21 mouse cellular contexts compared by ENCODE assay signal in genomic region chr3:152756896-152757295, GRCm38 (mm10). TPM values are rescaled to one million over a fixed set of nuclear protein-coding genes. Genes with fewer than 3 reads are reported as not detected.
DNase-seq lines count a peak whose midpoint lies in the region; ATAC-seq and TF ChIP-seq lines count a peak whose summit lies in the region.
"Had no signal": no experiment of that assay in that cellular context is flagged by ENCODE, and none has a peak within 500 bp of the region (broad histone marks: within the 10 kb centered on the region; RNA-seq: fewer than 3 reads in every experiment).

No protein-coding gene starts in this region.

- H3K27me3 ChIP-seq in hindbrain, embryonic 10.5 days (ENCODE audit: insufficient read depth, poor library complexity, severe bottlenecking), result no peaks in the 10 kb centered on the region
- H3K27me3 ChIP-seq in hindbrain, postnatal 0 days (ENCODE audit: insufficient read depth, low read length), result no peaks in the 10 kb centered on the region
- H3K27me3 ChIP-seq in midbrain, postnatal 0 days (ENCODE audit: insufficient read depth, low read length), result no peaks in the 10 kb centered on the region
- no peaks in the 10 kb centered on the region for H3K27me3 ChIP-seq in midbrain, embryonic 16.5 days (ENCODE audit: control insufficient read depth, insufficient read depth, low read depth, low read length)
- no peaks in the 10 kb centered on the region for H3K27me3 ChIP-seq in forebrain, postnatal 0 days (ENCODE audit: insufficient read depth, low read length)
- H3K27me3 ChIP-seq in liver, embryonic 15.5 days, result no peaks in the 10 kb centered on the region
- H3K27me3 ChIP-seq: embryonic facial prominence, embryonic 15.5 days; intestine, embryonic 15.5 days; midbrain, embryonic 12.5 days; neural tube, embryonic 12.5 days had no signal

- H3K9me3 ChIP-seq in hindbrain, embryonic 10.5 days, result 0 out of 2 replicates have a peak, but pooled peaks cover 6% of the 10 kb centered on the region
- H3K9me3 ChIP-seq in hindbrain, postnatal 0 days (ENCODE audit: low read length), result no peaks in the 10 kb centered on the region
- H3K9me3 ChIP-seq in midbrain, postnatal 0 days (ENCODE audit: low read length), result no peaks in the 10 kb centered on the region
- no peaks in the 10 kb centered on the region for H3K9me3 ChIP-seq in midbrain, embryonic 16.5 days (replicated peaks; ENCODE audit: control insufficient read depth, low read length, poor library complexity, severe bottlenecking)
- no peaks in the 10 kb centered on the region for H3K9me3 ChIP-seq in forebrain, postnatal 0 days (ENCODE audit: low read length)
- no peaks in the 10 kb centered on the region for H3K9me3 ChIP-seq in liver, embryonic 15.5 days (replicated peaks)
- H3K9me3 ChIP-seq: embryonic facial prominence, embryonic 15.5 days; G1E; intestine, embryonic 15.5 days; midbrain, embryonic 12.5 days had no signal

- no peak for DNase-seq in hindbrain, embryonic 10.5 days (ENCODE audit: low spot score)
- no peak for DNase-seq in hindbrain, postnatal 0 days (ENCODE audit: low spot score)
- peak; percentile 43 for DNase-seq in midbrain, postnatal 0 days (ENCODE audit: low spot score)
- peak; percentile 29 for DNase-seq in forebrain, postnatal 0 days
- no peak for DNase-seq in spleen, postnatal 10 days (ENCODE audit: low spot score in 2 of 2)
- no peak for DNase-seq in kidney, adult 9 months
- DNase-seq: cerebellum, adult 9-11 months; gastrocnemius, adult 2 months; layer of hippocampus, postnatal 36 days; lung, adult 18-20 months; lung, postnatal 4 days; right cerebral cortex, postnatal 25 days; thymus, postnatal 4 days had no signal

- WGBS in hindbrain, embryonic 10.5 days, result 51% methylated on average over 2 of the region's 2 CpGs
- 18% methylated on average over 2 of the region's 2 CpGs for WGBS in hindbrain, postnatal 0 days
- 41% methylated on average over 2 of the region's 2 CpGs for WGBS in midbrain, postnatal 0 days
- WGBS in midbrain, embryonic 16.5 days, result 38% methylated on average over 2 of the region's 2 CpGs
- 25% methylated on average over 2 of the region's 2 CpGs for WGBS in forebrain, postnatal 0 days
- 70% methylated on average over 2 of the region's 2 CpGs for WGBS in liver, embryonic 15.5 days (ENCODE audit: insufficient replicate concordance)

- TF ChIP-seq CTCF in hindbrain, postnatal 0 days (IDR thresholded peaks at IDR 0.05; ENCODE audit: low read depth), result no peak
- no peak for TF ChIP-seq CTCF in midbrain, postnatal 0 days (IDR thresholded peaks at IDR 0.05)
- no peak for TF ChIP-seq CTCF in forebrain, postnatal 0 days (IDR thresholded peaks at IDR 0.05; ENCODE audit: low read depth)

- no peak overlapping the region for H3K4me3 ChIP-seq in hindbrain, embryonic 10.5 days
- no peak overlapping the region for H3K4me3 ChIP-seq in hindbrain, postnatal 0 days (ENCODE audit: low read length)
- H3K4me3 ChIP-seq in midbrain, postnatal 0 days (ENCODE audit: low read depth, low read length), result no peak overlapping the region
- H3K4me3 ChIP-seq in midbrain, embryonic 16.5 days (ENCODE audit: low read depth, low read length), result no peak overlapping the region
- H3K4me3 ChIP-seq in forebrain, postnatal 0 days (ENCODE audit: low read depth, low read length), result no peak overlapping the region
- H3K4me3 ChIP-seq in liver, embryonic 15.5 days (replicated peaks), result no peak overlapping the region
- H3K4me3 ChIP-seq: embryonic facial prominence, embryonic 15.5 days; gastrocnemius, adult 2 months; intestine, embryonic 15.5 days; midbrain, embryonic 12.5 days; neural tube, embryonic 12.5 days had no signal

- no peak for ATAC-seq in hindbrain, postnatal 0 days
- ATAC-seq in midbrain, postnatal 0 days (ENCODE audit: low FRiP score), result no peak
- ATAC-seq in midbrain, embryonic 16.5 days, result no peak
- no peak for ATAC-seq in forebrain, postnatal 0 days
- ATAC-seq in liver, embryonic 15.5 days (ENCODE audit: insufficient read depth), result no peak

- peak overlapping the region; percentile 82 for H3K27ac ChIP-seq in hindbrain, embryonic 10.5 days
- no peak overlapping the region for H3K27ac ChIP-seq in hindbrain, postnatal 0 days
- H3K27ac ChIP-seq in midbrain, postnatal 0 days (ENCODE audit: low read depth, low read length), result no peak overlapping the region
- H3K27ac ChIP-seq in midbrain, embryonic 16.5 days (ENCODE audit: low read length), result no peak overlapping the region
- H3K27ac ChIP-seq in forebrain, postnatal 0 days (ENCODE audit: low read depth, low read length), result no peak overlapping the region
- peak overlapping the region; percentile 86 for H3K27ac ChIP-seq in liver, embryonic 15.5 days (replicated peaks)
- H3K27ac ChIP-seq: embryonic facial prominence, embryonic 15.5 days; gastrocnemius, adult 2 months; intestine, embryonic 15.5 days; neural tube, embryonic 12.5 days; stomach, postnatal 0 days had no signal

- H3K9ac ChIP-seq in hindbrain, postnatal 0 days (replicated peaks; ENCODE audit: low read length), result no peak overlapping the region
- no peak overlapping the region for H3K9ac ChIP-seq in midbrain, postnatal 0 days (replicated peaks; ENCODE audit: low read length, poor library complexity, severe bottlenecking)
- H3K9ac ChIP-seq in midbrain, embryonic 16.5 days (ENCODE audit: low read depth, low read length), result no peak overlapping the region
- no peak overlapping the region for H3K9ac ChIP-seq in forebrain, postnatal 0 days
- no peak overlapping the region for H3K9ac ChIP-seq in liver, embryonic 15.5 days
- H3K9ac ChIP-seq: embryonic facial prominence, embryonic 15.5 days; intestine, embryonic 15.5 days; neural tube, embryonic 12.5 days had no signal

- peaks cover 7% of the 10 kb centered on the region for H3K36me3 ChIP-seq in hindbrain, embryonic 10.5 days
- H3K36me3 ChIP-seq in hindbrain, postnatal 0 days (ENCODE audit: insufficient read depth, low read length), result no peaks in the 10 kb centered on the region
- no peaks in the 10 kb centered on the region for H3K36me3 ChIP-seq in midbrain, postnatal 0 days (ENCODE audit: insufficient read depth, low read length)
- H3K36me3 ChIP-seq in midbrain, embryonic 16.5 days (ENCODE audit: control insufficient read depth, insufficient read depth, low read length), result peaks cover 3% of the 10 kb centered on the region; the same call in 1 of the 2 replicates
- H3K36me3 ChIP-seq in forebrain, postnatal 0 days (ENCODE audit: insufficient read depth), result no peaks in the 10 kb centered on the region
- H3K36me3 ChIP-seq in liver, embryonic 15.5 days (replicated peaks), result peaks cover 3% of the 10 kb centered on the region; the same call in 1 of the 2 replicates
- H3K36me3 ChIP-seq: embryonic facial prominence, embryonic 15.5 days; intestine, embryonic 15.5 days had no signal

- H3K4me1 ChIP-seq in hindbrain, embryonic 10.5 days (replicated peaks), result peaks cover 38% of the 10 kb centered on the region
- H3K4me1 ChIP-seq in hindbrain, postnatal 0 days (ENCODE audit: insufficient read depth, low read length), result peaks cover 15% of the 10 kb centered on the region
- H3K4me1 ChIP-seq in midbrain, postnatal 0 days (ENCODE audit: insufficient read depth, low read length), result peaks cover 7% of the 10 kb centered on the region; the same call in 1 of the 2 replicates
- peaks cover 15% of the 10 kb centered on the region for H3K4me1 ChIP-seq in midbrain, embryonic 16.5 days (ENCODE audit: control insufficient read depth, insufficient read depth, low read length)
- H3K4me1 ChIP-seq in forebrain, postnatal 0 days (ENCODE audit: insufficient read depth), result no peaks in the 10 kb centered on the region
- peaks cover 86% of the 10 kb centered on the region for H3K4me1 ChIP-seq in liver, embryonic 15.5 days (replicated peaks)
- H3K4me1 ChIP-seq: intestine, embryonic 15.5 days had no signal

- no peak overlapping the region for H3K4me2 ChIP-seq in hindbrain, postnatal 0 days (ENCODE audit: low read depth, low read length)
- no peak overlapping the region for H3K4me2 ChIP-seq in midbrain, postnatal 0 days (ENCODE audit: low read depth, low read length, poor library complexity, severe bottlenecking)
- no peak overlapping the region for H3K4me2 ChIP-seq in midbrain, embryonic 16.5 days (ENCODE audit: low read length)
- H3K4me2 ChIP-seq in forebrain, postnatal 0 days (ENCODE audit: low read depth), result no peak overlapping the region
- H3K4me2 ChIP-seq in liver, embryonic 15.5 days, result peak overlapping the region; percentile 47
- H3K4me2 ChIP-seq: embryonic facial prominence, embryonic 15.5 days; intestine, embryonic 15.5 days; midbrain, embryonic 12.5 days; neural tube, embryonic 12.5 days had no signal

RNA-seq across cellular contexts. Expression of gene Pigk, which starts 43.0 kb away (rescaled TPM):
- 32.7 and 39.3 TPM in 2 replicates for polyA plus RNA-seq in hindbrain, embryonic 10.5 days (2016; fragmentation: Nextera tagmentation; extraction: Ambion mirVana)
- 35.8 and 38.2 TPM in 2 replicates for total RNA-seq in hindbrain, postnatal 0 days (2014; rRNA removed)
- polyA plus RNA-seq in hindbrain, postnatal 0 days (2015; fragmentation: Nextera tagmentation; extraction: Ambion mirVana), result 57.8 and 62.1 TPM in 2 replicates
- total RNA-seq in midbrain, postnatal 0 days (2014; rRNA removed), result 44.1 and 46.1 TPM in 2 replicates
- 61.8 and 66.7 TPM in 2 replicates for polyA plus RNA-seq in midbrain, postnatal 0 days (2015; fragmentation: Nextera tagmentation; extraction: Ambion mirVana)
- polyA plus RNA-seq in midbrain, embryonic 16.5 days (2015; fragmentation: Nextera tagmentation; extraction: Ambion mirVana), result 54.3 and 59.6 TPM in 2 replicates
- total RNA-seq in forebrain, postnatal 0 days (2014; rRNA removed), result 29.7 and 31.8 TPM in 2 replicates
- 41.1 and 46.0 TPM in 2 replicates for polyA plus RNA-seq in forebrain, postnatal 0 days (2015; fragmentation: Nextera tagmentation; extraction: Ambion mirVana)
- polyA plus RNA-seq in liver, embryonic 15.5 days (2015; fragmentation: Nextera tagmentation; extraction: Ambion mirVana), result 20.6 and 23.5 TPM in 2 replicates

Comparison
In these comparisons a context has a peak if more than half of its experiments do, and no peak if none do; other contexts are left out.
1. H3K27ac ChIP-seq: peak in hindbrain, embryonic 10.5 days (single experiment) and liver, embryonic 15.5 days (single experiment); none in hindbrain, postnatal 0 days (single experiment), midbrain, postnatal 0 days (single experiment), midbrain, embryonic 16.5 days (single experiment) and forebrain, postnatal 0 days (single experiment).
2. DNase-seq: peak in midbrain, postnatal 0 days (single experiment) and forebrain, postnatal 0 days (single experiment); none in hindbrain, embryonic 10.5 days (single experiment), hindbrain, postnatal 0 days (single experiment), spleen, postnatal 10 days (0 of 2) and kidney, adult 9 months (single experiment).